Mouse (Mus musculus) ES-Bruce4 (cell line): ENCODE results near the gene Gcm2.

Experiments
- EP300 ChIP-seq: IDR thresholded peaks from 2 replicates; pipeline ENCODE4 v1.6.1; 2011; ENCODE audit warnings: low read depth, low read length; ENCODE audit not compliant: insufficient read depth
- POLR2A ChIP-seq: IDR thresholded peaks from one replicate; pipeline ENCODE4 v1.8.1; 2011; ENCODE audit warnings: low read length; ENCODE audit not compliant: insufficient read depth

DNA sequence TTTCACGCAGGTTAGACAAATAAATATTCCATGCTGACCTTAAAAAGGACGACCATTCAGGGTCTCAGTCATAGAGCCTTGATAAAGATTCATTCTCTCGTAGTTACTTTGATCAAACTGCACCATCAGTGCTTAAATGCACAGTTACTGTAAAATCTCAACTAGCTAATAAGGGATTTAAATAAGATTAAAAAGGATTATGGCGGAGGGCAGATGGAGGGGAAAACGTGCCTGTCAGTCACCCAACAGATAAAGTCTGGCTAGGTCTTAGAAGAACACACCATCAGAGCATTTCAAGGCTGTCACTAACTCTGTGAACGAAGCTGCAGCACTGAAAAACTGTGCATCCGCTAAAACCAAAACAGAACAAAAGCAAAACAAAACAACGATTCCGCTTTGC lies 32.9 kb downstream of the Gcm2 start:
- TF ChIP-seq EP300 (no peak), POLR2A (no peak)
